Mouse (Mus musculus) layer of hippocampus, adult 2 months (tissue): ENCODE results near the gene Neto2. TPM values are rescaled to one million over a fixed set of nuclear protein-coding genes. Genes with fewer than 3 reads are reported as not detected.
"Not testable (repeated sequence)": the region's sequence is repeated elsewhere in the genome, so short reads cannot be mapped to it uniquely, and the experiment has no call there.

Experiments
- DNase-seq, 2 experiments: peaks; one replicate each; pipeline ENCODE4 v3.0.0; 2022; ENCODE audit warnings: low spot score in 2 of 2
- H3K27ac ChIP-seq: fragments of 200-600 bp; 2 replicates; pipeline ENCODE4 v1.8.1; 2022
- H3K4me3 ChIP-seq: fragments of 200-600 bp; 2 replicates; pipeline ENCODE4 v1.8.1; 2022; ENCODE audit warnings: mild to moderate bottlenecking
- CTCF ChIP-seq: fragments of 200-600 bp; conservative IDR thresholded peaks from 2 replicates; pipeline ENCODE4 v1.8.1; 2022; ENCODE audit warnings: antibody characterized with exemption, mild to moderate bottlenecking, moderate library complexity
- total RNA-seq, 2 experiments: library from RNA; stranded (reverse); gene quantifications; 2 replicates each; pipeline ENCODE4 v1.2.3; 2021

The Neto2 gene
- total RNA-seq, 2 experiments from 2014 or later: 38.8 to 44.3 TPM

GRCm38 (mm10) chr8:85624450-85624849, 76.3 kb downstream of the Neto2 start:
- Histone ChIP-seq H3K27ac (no peak overlapping the region), H3K4me3 (no peak overlapping the region)
- no peak for DNase-seq
- TF ChIP-seq CTCF: no peak

GRCm38 (mm10) chr8:85623246-85623645, 77.5 kb downstream of the Neto2 start:
- no peak for TF ChIP-seq CTCF
- DNase-seq: no peak
- Histone ChIP-seq H3K4me3 (no peak overlapping the region), H3K27ac (no peak overlapping the region)

DNA sequence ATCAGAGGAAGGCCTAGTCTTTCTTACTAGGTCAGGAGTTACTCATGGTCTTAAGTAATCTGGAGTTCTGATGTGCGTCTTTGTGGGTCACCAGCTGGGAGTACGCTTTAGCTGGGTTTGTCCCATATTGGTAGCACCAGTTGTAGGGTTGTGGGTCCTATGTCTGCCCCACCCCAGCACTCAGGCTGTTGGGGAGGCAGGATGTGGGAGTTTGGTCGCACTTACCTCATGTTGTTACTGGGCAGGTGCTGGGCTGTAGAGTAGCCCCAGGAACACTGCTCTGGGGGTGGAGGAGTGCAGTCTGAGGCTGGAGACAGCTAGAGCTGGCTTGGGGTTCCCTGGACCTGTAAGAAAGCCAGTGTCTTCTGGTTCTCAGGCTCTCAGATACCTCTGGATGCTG, 81.9 kb downstream of the Neto2 start:
- Histone ChIP-seq H3K4me3 (no peak overlapping the region), H3K27ac (no peak overlapping the region)
- no peak for TF ChIP-seq CTCF
- DNase-seq: no peak

DNA sequence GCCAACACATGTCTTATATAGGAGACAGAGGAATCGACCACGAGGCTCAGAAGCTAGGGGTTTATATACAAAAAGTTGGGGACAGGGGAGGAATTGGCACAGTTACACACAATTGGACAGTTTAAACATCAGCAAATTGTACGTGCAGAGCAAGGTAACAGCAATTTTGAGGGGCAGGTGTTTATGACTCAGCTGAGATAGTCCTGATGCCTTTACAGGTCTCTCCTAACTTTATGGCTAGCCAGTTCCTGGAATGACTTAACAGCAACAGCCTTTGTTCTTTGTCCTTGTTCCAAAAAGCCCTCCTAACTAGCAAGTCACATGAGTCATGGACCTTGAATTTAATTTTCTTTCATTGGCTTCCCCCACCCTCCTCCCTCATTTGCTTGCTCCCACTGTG, 83.6 kb downstream of the Neto2 start:
- not testable (repeated sequence) for DNase-seq, H3K27ac ChIP-seq, H3K4me3 ChIP-seq

DNA sequence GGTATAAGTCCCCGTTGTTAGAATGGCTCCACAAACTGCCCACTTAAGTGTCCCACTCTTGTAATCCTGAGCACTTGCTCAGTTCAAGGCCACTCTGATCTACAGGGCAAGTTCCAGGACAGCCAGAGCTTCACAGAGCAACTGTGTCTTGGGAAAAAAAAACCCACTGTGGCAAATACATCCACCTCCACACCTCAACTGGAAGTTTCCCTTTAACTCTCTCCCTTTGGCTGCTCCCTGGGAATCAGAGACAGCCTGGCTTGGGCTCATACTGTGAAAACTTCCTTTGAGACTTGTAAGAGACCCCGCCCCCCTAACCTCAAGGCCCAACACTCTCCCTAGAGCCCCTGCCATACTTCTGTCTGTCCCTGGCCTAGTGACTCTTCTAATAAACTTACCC, 91.9 kb downstream of the Neto2 start:
- no peak for TF ChIP-seq CTCF
- no peak for DNase-seq
- Histone ChIP-seq H3K4me3 (no peak overlapping the region), H3K27ac (no peak overlapping the region)

DNA sequence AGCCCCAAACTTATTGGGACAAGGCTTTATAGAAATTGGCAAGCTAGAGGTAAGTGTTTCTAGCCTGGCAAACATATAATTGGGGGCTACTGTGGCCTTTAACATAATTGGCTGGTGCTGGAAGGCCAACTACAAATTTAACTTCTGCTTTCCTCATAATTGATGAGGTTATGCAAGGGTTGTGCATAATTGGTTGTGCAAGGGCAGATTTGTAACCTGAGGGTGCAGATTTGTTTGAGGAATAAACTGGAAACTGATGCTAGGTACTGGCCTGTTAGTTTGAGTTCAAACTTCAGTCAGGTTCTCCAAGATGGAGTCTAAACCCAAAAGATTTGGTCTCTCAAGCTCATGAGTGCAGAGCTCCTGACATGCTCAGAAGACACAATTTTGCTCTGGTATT, 92.9 kb downstream of the Neto2 start:
- Histone ChIP-seq H3K4me3 (no peak overlapping the region), H3K27ac (no peak overlapping the region)
- DNase-seq: no peak
- TF ChIP-seq CTCF: no peak

- TF ChIP-seq CTCF: no peak
- H3K27ac ChIP-seq: no peak overlapping the region
- DNase-seq: no peak
- no peak overlapping the region for H3K4me3 ChIP-seq
Measured at GRCm38 (mm10) chr8:85606974-85607373, 93.8 kb downstream of the Neto2 start.

- no peak for TF ChIP-seq CTCF
- H3K4me3 ChIP-seq: no peak overlapping the region
Measured at GRCm38 (mm10) chr8:85606561-85606960, 94.2 kb downstream of the Neto2 start.

DNA sequence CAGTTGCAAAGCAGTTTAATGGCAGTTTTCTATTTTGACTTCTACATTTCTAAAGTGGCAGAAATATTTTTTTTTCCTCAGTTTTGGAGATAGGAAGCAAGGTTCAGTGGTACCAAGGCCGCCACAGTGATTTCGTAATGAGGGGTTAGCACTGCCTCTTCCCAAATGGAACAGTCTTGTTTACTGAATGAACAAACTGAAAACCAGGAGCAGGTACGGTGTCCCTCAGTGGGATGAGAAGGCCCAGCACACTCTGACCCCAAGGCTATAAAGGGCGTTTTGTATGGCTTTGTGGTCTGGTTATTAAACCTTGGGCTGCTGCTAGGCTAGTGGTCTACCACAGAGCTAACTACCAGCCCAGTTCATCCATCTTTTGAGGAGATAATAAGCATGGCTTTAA, 96.5 kb downstream of the Neto2 start:
- DNase-seq: no peak
- Histone ChIP-seq H3K4me3 (no peak overlapping the region), H3K27ac (no peak overlapping the region)
- TF ChIP-seq CTCF: no peak

More at GRCm38 (mm10) chr8:85606561-85606960, 94.2 kb downstream of the Neto2 start:
- DNase-seq: no peak
- no peak overlapping the region for H3K27ac ChIP-seq

GRCm38 (mm10) chr8:85603203-85603895, 97.4 kb downstream of the Neto2 start:
- Histone ChIP-seq H3K4me3 (no peak overlapping the region), H3K27ac (no peak overlapping the region)
- DNase-seq: peak; percentile 52 to 76
- TF ChIP-seq CTCF: peak; percentile 80

DNA sequence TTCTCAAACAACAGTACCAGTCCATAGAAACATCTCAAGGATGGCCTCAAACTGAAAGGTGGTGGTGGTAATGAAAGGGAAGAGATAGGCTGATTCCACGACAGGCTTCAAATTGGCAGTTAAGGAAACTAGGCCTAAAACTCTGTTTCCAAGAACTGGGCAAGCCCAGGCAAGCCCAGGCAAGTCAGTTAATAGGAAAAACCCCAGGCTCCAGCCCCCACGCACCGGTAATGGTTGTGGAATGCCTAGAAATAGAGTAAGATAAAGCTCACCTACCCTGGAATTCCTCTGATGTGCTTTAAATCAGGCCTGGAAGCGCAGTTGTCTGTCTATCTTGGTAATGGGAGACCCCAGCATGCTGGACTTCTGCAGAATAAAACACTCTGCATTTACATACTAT, 98.0 kb downstream of the Neto2 start:
- TF ChIP-seq CTCF: no peak

DNA sequence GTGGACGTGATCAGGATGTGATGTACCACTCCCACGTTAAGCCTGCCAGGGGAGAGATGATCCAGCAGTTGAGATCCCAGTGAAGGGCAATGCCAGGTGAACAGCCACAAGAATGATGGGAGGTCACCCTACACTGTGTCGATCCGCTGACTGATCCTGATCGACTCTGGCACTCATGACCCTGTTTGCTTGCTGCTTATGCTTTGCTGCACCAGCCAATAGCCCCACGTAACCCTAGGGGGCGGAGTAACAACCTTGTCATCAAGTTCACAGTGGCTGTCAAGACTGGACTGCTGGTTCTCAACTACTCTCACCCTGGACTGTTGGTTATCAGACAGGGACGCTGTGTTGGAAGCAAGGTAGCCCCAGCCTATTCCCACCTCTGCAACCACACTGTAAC, 99.0 kb downstream of the Neto2 start:
- no peak overlapping the region for H3K27ac ChIP-seq
- no peak for TF ChIP-seq CTCF
- no peak overlapping the region for H3K4me3 ChIP-seq
- no peak for DNase-seq

More for the DNA sequence above, 98.0 kb downstream of the Neto2 start:
- DNase-seq: no peak
- H3K27ac ChIP-seq: no peak overlapping the region
- no peak overlapping the region for H3K4me3 ChIP-seq

DNA sequence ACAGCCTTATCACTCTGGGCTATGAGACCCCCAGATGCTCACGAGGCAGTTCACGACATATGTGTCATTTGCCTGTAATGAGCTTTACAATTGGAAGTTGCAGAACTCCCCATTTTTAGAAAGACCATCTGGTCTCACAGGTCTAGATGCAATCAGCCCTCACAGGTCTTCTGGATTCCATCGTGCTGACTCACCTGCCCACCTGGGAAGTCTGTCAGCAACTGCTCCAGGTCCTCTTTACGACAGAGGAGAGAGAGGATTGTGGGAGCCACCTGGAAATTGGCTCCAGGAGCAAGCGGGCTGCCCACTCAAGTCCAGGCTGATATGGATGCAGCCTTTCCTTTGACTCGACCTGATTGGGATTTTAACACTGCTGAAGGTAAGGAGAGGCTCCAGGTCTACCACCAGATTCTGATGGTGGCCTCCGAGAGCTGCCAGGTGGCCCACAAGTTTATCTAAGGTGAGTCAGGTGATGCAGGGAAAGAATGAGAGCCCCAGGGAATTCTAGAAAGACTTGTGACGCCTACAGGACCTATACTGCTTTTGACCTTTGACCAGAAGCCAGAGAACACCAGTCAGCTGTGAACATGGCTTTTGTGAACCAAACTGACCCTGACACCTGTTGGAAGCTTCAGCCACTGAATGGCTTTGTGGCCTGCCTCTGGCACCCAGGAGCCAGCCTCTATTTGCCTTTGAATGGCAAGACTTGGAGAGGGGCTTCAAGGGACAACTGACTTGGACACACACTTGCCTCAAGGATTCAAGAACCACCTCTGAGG, 103.1 kb downstream of the Neto2 start:
- H3K4me3 ChIP-seq: no peak overlapping the region
- no peak for DNase-seq
- H3K27ac ChIP-seq: no peak overlapping the region
- no peak for TF ChIP-seq CTCF

- DNase-seq: no peak
- Histone ChIP-seq H3K27ac (no peak overlapping the region), H3K4me3 (no peak overlapping the region)
- no peak for TF ChIP-seq CTCF
Measured at GRCm38 (mm10) chr8:85595391-85595790, 105.3 kb downstream of the Neto2 start.
